Mouse (Mus musculus) monocyte, adult 2 months (primary cell): ENCODE data around the gene Trrap.

ENCODE experiments used
- DNase-seq, 2 experiments: peaks; one replicate each; pipeline ENCODE4 v3.0.0; 2022; ENCODE audit warnings: low spot score in 2 of 2, low read depth in 1 of 2

Gene Trrap

DNA sequence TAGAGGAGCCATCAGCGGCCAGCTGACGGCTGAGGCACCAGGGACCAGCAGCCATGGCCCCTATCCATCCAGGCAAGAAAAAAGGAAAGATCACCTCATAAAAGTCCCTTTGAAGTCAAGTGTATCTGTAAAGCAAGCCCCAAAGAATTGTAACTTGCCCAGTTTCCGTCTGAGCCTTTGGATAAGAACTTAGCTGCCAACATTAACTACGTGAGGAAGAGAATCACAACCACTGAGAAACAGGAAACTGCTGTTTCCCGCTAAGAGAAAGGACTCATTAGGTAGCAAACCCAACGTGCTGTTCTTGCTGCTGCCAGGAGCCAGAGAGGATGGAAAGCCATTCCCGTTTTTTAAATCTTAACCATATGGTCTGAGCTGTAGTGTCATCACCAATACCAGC, 103.2 kb downstream of the Trrap start:
- no peak for DNase-seq

DNA sequence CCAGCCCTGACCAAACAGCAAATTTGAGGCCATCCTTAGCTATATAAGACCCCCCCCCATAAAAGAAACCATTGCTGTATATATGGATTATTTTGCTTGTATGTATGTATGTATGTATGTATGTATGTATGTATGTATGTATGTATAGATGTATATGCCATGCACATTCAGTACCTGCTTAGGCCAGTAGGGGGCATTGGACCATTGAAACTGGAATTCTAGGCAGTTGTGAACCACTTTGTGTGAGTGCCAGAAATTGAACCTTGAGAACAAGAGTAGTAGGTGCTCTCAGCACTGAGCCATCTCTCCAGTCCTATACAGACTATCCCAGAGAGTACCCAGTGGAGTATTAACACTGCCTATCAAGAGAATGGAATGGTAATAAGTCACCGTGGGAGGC, 104.2 kb downstream of the Trrap start:
- no peak for DNase-seq

DNA sequence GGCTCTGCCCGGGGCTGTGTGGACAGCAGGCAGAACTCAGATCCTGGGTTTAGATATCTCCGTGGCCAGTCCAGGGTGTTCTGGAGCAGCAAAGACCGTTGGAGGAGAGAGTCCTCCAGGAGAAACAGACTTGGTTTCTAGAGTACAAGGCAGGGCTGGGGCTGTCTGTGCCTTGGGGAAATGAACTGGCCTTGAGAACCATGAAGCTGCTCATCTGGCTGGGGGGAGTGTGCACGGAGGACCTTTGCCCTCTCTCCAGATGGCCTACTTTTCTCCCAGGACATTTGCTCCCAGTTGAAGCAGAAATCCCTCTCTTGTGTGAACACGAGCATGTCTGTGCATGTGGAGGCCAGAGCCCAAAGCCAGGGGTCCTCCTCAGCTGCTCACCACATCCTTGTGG, 104.8 kb downstream of the Trrap start:
- no peak for DNase-seq

DNA sequence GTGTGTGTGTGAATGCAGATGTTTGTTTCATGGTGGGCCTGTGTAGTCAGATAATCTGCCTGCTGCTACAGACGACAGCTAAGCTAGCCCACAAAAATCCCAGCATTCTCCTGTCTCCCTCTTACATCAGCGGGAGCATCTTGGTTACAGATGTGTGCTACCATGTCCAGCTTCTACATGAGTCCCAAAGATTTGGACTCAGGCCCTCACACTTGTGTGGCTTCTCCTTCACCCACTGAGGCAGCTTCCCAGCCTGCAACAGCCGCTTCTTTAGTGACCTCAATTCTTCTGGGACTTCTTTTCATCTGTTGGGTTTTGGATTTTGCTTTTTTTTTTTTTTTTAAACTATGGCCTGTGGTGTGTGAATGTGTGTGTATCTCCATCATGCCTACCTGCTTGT, 105.3 kb downstream of the Trrap start:
- no peak for DNase-seq

DNA sequence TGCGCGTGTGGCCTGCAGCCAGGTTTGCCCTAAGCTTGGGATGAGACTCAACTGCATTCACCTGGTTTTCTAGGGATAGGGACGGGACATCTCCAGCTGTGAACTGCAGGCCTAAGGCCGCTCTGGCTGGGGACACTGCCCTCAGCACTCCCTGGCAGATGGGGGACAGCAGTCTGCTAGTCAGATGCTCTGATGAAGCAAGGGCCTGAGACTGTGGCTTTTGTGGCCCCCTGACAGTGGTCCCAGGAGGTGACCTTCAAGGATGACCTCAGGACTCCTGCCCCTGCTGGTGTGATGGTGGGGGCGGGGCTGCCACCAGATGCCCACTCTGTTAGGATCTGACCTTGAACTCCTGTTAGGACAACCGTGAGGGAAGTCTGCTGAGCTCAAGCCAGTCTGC, 107.7 kb downstream of the Trrap start:
- DNase-seq = no peak

DNA sequence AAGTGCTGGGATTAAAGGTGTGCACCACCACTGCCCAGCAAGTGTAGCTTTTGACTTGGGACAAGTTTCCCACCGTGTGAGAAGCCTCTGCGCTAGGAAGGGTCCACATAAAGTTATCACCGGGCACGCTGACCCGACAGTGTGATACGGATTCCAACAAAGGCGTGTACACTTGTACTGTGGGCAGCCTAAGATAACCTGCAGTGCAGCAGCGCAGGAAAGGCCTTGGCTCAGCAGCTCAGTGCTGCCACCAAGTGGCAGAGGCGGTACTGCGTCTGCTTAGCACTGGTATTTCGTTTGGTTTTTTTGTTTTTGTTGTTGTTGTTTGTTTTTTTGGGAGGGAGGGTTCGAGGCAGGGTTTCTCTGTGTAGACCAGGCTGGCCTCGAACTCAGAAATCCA, 108.4 kb downstream of the Trrap start:
- peak in 1 of 2 experiments; percentile 13 for DNase-seq

DNA sequence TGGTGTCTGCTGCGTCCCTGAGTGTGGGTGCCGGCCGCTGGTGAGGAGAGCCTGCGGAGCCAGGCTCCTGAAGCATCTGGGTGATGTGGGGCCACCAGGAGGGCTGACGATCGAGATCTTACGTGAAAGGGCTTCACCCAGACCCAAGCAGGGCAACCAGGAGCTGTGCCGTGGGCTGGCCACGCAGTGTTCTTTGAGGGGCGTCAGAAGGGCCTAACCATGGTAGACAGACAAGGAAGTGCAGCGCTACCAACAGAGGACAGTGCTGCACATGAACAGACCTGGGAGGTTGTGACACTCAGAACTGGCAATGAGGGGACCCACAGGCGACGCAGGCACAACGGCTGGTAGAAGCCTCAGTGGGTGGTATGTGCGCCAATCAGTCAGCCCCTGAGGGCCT, 109.5 kb downstream of the Trrap start:
- DNase-seq = no peak

DNA sequence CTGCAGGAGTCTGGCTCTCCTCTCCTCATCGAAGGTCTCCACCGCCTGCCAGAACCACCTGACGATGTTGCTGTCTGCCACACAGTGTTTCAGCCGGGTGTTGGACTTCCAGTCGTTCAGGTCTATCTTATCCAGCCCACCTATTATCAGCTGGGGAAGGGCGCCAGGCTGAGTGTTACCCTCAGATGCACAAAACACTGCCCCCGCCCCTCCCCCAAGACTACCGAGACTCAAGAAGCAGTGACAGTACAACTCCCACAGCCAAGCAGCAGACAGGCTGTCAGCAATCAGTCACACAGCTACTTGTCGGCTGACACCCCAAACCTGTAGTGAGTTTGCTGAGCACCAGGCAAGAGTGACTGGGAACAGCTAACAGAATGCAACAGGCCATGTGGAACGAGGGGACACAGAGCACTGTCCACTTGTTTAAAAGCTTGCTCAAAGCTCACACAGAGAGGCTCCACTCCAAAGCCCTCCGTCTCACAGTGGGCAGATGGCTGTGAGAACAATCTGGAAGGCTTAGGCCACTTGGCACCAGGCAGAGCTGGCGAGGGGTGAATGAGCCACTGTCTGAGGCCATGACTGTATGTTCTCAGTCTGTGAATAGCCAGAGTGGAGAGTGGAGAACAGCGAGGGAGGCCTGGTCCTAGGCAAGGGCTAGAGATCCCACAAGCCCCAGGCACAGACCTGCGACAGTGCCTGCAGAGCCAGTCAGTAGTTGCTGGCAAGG, 114.3 kb downstream of the Trrap start:
- no peak for DNase-seq

DNA sequence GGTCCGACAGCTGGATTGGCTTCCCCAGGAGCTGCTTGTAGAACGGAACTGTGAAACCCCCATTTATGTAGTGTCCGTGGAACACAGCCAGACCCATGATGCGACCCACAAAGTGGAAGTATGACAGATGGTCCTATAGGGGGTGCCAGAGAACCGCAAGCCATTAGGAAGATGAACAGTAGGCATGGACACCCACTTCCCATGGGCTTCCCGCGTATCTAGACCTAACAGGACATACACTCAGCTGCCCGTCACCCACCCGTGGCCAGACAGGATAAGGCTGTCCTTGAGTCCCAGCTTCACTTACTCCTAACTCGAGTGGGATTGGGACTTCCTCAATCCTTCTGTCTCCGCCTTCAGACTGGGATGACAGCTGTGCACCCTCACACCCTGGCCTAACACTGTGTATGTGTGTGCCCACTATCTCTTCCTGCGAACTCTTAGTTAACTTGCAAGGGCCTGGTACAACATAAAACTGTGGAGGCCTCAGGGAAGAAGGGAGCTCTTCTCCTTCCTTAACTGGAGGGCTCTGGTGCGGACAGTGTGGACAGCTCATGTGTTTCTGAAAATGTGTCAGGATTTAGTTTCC, 117.2 kb downstream of the Trrap start:
- no peak for DNase-seq

DNA sequence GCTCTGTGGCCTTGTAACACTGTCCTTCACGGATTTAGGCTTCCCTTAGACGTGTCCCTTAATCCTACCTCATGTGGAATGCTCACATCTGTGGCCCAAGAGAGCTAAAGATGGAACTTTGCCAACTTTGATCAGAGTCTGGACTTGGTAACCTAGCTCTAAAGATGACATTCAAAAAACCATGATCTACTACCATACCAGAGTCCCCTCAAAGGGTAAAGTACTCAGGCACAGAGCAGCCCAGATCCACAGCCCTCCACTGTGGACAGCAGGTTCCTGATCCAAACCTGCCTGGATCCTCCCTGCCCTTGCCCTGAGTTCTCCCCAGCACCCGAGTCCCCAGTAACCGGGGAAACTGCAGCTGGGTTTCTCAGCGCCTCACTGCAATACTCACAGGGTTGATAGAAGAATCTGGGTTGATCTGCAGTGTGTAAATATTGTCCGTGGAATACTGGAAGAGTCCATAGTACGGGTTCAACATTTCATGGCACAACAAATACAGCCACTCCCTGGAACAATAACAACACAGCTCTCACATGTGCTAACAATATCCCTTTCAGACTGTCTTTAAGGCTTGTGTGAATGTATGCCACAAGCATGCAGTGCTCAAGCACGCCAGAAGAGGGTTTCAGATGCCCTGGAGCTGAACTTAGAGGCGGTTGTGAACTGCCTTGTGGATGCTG, 118.6 kb downstream of the Trrap start:
- no peak for DNase-seq

DNA sequence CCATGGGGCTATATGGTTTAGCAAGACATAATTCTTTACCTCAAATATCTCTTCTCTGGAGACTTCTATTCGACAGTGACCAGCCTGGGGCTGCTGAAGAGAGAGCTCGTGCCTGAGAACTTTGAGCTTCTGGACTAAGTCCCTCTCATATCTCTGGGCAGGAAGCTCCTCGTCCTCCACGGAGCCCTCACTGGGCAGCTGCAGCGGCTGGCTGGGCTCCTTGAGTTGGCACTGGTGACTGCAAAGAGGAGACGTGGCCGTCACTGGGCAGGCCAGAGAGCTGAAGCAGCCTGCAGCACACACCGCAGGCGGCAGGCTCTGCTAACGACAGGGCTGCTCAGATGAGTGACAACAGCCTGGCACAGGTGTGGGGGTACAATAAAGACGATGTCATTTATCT, 123.7 kb downstream of the Trrap start:
- no peak for DNase-seq

DNA sequence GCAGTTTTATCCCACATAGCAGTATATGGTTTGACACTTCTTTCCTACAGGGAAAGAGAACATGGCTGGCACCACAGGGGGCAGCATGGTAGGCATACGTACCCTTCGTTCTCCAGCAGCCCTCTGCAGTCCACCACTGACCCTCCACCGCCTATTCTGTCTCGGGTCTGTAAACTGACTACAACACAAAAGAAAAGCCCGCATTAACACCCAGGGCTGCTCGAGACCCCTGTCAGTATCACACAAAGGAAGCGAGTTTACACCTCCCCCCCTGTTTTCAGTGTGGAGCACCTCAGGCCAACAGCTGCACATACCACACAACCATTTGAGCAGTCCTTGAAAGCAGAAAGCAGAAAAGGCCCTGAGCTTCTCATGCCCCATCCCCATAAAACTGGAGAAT, 130.3 kb downstream of the Trrap start:
- DNase-seq = no peak

DNA sequence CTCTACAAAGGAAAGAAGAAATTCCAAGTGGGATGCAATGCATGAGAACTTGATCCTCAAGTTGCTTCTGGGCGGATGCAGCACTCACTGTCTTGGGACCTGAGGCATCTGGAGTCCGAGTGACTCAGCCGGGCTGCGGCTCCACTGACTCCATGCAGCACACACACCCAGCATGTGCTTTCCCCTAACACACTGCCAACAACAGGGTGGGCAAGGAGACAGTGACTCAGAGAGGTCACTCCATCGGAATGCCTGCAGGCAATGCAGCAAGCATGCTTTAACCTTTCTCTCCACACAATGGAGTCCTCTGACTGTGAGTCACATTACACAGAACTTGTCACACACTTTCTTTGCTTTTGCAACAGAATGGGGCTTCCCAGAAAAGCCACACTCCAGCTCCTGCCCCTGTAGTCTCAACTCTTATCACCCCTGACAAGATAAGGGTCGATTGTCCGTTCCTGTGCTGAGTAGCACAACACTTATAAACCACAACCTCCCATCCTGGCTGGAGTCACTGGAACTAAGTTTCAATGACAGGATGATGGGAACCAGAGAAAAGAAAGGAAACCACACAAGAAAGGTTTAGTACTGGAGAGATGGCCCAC, 131.0 kb downstream of the Trrap start:
- no peak for DNase-seq

DNA sequence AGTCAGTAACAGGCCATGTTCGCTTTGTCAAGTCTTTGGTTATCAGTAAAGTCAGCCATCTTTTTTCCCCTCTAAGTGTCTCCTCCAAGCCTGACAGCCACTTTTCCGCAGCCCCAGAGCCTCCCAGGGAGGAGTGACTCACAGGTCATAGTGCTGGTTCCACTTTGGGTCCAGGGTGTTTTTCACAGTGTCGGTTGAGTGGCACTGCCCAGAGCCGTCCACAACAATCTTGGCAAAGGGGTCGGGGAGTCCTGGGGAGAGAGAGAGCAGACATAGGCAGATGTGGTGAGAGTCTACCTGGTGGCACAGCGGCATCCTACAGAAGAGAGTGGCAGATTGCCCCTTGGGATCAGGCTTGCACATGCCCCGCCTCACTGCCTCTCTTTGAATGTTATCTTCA, 133.5 kb downstream of the Trrap start:
- no peak for DNase-seq

DNA sequence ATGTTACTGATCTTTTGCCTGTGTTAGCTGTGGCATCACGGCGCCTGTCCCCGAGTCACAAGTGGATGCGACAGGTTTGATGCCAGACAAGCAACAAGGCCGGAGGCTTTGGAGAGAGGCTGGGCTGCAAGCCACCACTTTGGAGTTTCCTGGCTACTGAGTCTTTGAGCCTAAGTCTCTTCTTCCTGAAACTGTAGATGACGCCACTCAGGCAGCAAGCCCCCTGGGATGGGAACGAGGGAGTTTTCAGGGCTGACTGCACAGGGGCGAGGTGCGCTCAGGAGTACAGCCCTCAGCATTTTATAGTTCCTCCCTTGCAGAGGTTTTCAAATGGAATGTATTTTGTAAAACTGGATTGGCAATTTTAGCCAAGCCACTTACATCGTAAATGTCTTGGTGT, 134.3 kb downstream of the Trrap start:
- no peak for DNase-seq

DNA sequence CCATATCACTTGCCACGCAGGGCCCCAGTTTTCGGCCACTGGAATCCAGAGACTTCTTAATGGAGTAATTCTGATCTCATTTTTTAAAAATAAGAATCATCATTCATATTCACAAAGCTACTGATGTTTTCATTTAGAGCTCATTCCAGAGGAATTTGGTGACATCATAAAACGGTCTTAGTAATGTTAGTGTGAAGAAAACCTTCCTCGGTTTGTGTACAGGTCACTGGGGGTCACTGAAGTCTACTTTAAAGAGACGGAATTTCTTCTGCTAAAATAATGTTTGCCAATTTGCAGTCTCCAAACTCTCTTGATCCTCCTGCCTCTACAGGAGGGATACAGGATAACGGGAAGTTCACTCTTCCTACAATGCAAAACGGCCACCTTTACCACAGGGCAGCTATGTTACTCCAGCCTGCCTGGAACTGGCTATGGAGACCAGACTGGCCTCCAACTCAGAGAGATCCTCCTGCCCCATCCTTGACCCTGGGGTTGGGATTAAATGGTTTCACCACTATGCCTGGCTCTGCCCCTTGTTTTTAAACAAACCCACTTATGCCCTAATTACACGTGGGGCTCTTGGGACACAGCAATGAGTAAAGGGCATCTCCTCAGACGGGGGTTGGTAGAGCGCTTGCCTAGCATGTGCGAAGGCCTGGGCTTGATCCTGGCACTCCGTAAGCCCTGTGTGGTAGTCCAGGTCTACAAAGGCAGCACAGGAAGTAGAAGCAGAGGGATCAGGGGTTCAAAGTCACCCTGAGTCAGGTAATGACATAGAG, 137.0 kb downstream of the Trrap start:
- DNase-seq = no peak

DNA sequence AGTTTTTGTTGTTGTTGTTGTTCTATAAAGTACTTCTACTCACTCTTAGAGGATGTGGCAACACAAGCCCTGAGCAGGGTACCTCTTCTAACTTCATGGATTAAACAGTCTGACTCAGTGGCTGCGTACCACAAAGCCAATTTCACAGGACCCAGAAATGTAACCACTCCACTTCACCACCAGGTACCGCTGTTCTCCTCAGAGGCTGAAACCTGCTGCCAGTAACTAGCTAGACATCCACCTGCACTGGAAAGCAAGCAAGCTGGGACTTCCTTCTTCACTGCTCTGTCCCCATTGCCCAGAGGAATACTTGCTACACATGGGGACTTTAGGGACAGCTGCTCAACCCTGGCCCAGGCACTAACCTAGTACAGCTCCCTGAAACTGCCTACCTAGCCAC, 140.1 kb downstream of the Trrap start:
- no peak for DNase-seq
